Mouse (Mus musculus) embryonic fibroblast, embryonic 13.5 days (primary cell): ENCODE results near the gene Cyb561. TPM values are rescaled to one million over a fixed set of nuclear protein-coding genes. Genes with fewer than 3 reads are reported as not detected.
A peak's percentile ranks its signal among the peaks of the same experiment; 100 is the strongest.

Experiments used
- H3K27ac ChIP-seq: 2 replicates; pipeline ENCODE4 v1.5.1; 2012; ENCODE audit warnings: low read length, control low read depth, inconsistent platforms; ENCODE audit not compliant: insufficient read depth
- H3K4me1 ChIP-seq: 2 replicates; pipeline ENCODE4 v1.6.1; 2011; ENCODE audit warnings: low read length; ENCODE audit not compliant: control insufficient read depth, insufficient read depth
- H3K4me3 ChIP-seq: 2 replicates; pipeline ENCODE4 v1.5.1; 2011; ENCODE audit warnings: mild to moderate bottlenecking, control low read depth, low read length; ENCODE audit not compliant: insufficient read depth
- CTCF ChIP-seq: IDR thresholded peaks from 2 replicates; pipeline ENCODE4 v1.5.1; 2011; ENCODE audit warnings: mild to moderate bottlenecking, control low read depth, low read length, moderate library complexity, borderline replicate concordance; ENCODE audit not compliant: insufficient read depth
- POLR2A ChIP-seq: IDR thresholded peaks from 2 replicates; pipeline ENCODE4 v1.6.1; 2011; ENCODE audit warnings: low read depth, mild to moderate bottlenecking, control low read depth, low read length, moderate library complexity
- polyA plus RNA-seq: library from polyadenylated mRNA; stranded (reverse); fragments of >200 nt; gene quantifications from 2 replicates; pipeline ENCODE4 v1.2.4, GENCODE M21; 2011; ENCODE audit warnings: low read depth; ENCODE audit not compliant: missing spikeins, insufficient read length

The Cyb561 gene
- polyA plus RNA-seq, 1 experiment: 3.4 TPM

DNA sequence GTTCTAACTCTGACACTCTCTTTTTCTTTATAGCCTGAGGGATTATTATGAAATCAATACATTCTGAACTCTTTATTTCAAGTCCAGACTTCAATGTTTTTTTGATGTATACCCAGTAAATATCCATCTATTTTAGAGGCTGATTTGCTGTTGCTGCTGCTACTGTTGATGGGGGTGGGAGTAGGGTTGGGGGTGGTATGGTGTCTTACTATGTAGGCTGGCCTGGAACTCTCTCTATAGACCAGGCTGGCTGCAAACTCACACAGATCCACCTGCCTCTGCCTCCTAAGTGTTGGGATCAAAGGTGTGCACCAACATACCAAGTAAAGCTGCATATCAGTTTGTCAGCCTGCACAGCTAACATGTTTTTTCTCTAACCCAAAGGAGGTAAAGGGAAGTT is 42.0 kb downstream of the Cyb561 start:
- Histone ChIP-seq H3K4me3 (no peak overlapping the region), H3K4me1 (no peaks in the 10 kb centered on the region), H3K27ac (no peak overlapping the region)
- TF ChIP-seq POLR2A (no peak), CTCF (no peak)

GRCm38 (mm10) chr11:105909617-105910016 is 43.5 kb downstream of the Cyb561 start:
- no peak overlapping the region for H3K4me3 ChIP-seq
- H3K27ac ChIP-seq: no peak overlapping the region
- H3K4me1 ChIP-seq: peaks cover 5% of the 10 kb centered on the region
- no peak for TF ChIP-seq POLR2A
- no peak for TF ChIP-seq CTCF

DNA sequence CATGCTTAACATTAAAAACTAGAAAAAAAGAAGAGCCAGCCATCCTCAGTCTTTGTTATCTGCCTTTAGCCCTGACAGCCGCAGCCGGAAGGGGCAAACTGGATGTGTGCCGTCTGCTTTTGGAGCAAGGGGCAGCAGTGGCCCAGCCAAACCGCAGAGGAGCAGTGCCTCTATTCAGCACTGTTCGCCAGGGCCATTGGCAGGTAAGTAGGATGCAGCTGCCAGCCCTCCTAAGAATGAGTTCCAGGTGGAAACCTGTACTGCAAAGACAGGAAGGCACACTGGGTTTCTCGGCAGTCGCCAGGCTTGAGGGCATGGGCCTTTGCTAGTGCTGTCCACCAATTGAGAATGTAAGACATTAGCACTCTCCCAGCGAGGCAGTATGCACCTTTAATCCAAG is 44.2 kb downstream of the Cyb561 start:
- Histone ChIP-seq H3K4me1 (peaks cover 5% of the 10 kb centered on the region), H3K4me3 (no peak overlapping the region), H3K27ac (no peak overlapping the region)
- TF ChIP-seq CTCF: no peak
- no peak for TF ChIP-seq POLR2A

DNA sequence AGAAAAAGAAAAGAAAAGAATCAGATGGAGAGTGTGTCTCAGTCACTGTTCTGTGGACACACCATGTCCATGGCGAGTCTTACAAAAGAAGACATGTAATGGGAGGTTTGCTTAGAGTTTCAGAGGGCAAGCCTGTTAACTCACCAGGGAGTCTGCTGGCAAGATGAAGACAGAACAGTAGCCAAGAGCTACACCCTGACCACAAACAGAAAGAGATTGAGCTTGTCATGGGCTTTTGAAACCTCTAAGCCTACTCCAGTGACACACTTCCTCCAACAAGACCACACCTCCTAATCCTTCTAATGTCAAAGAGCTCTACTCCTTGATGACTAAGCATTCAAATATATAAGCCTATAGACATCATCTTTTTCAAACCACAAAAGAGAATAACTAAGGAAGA is 45.8 kb downstream of the Cyb561 start:
- peaks cover 5% of the 10 kb centered on the region for H3K4me1 ChIP-seq
- no peak for TF ChIP-seq CTCF
- TF ChIP-seq POLR2A: no peak
- H3K27ac ChIP-seq: no peak overlapping the region
- H3K4me3 ChIP-seq: no peak overlapping the region

GRCm38 (mm10) chr11:105905529-105906213 is 47.5 kb downstream of the Cyb561 start:
- peak overlapping the region; percentile 8; the same call in 1 of the 2 replicates for H3K27ac ChIP-seq

DNA sequence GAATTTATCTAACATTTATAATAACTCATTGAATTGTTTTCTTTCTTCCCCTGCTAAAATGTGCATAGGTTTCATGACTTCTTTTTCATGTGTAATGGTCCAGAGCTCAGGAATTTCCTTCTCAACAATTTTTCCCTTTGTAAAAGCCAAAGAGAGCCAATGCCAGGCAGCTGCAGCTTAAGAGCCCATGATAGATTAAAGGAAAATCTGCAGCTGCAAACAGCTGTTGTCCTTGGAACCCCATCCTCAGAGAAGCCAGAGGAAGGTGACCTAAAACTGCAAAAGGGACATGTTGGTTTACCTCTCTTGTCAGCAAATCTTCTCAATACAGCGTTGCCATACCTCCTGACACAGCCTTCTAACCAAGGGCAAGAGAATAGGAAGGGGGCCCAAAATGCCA is 50.2 kb downstream of the Cyb561 start:
- H3K4me1 ChIP-seq: peaks cover 8% of the 10 kb centered on the region
- no peak overlapping the region for H3K27ac ChIP-seq
- TF ChIP-seq POLR2A (no peak), CTCF (no peak)
- H3K4me3 ChIP-seq: no peak overlapping the region

More at GRCm38 (mm10) chr11:105905529-105906213, 47.5 kb downstream of the Cyb561 start:
- Histone ChIP-seq H3K4me1 (peaks cover 8% of the 10 kb centered on the region), H3K4me3 (no peak overlapping the region)
- TF ChIP-seq POLR2A (no peak), CTCF (no peak)

DNA sequence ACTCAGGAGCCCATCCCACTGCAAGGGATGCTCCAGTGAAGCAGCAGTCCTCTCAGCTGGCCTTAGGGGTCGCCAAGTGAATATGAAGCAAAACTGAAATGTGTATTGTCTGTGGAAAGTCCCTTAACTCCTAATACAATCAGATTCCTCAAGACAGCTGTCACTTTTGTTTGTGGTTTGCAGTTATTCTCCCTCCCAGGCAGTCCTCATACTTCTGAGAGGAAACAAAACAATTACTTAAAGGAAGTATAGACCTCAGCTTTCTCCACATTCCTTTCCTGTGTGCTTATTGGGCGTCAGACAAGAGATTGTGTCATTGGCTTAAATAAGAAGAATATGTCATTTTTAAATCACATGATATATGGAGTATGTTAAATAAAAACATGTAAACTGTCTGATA is 51.6 kb downstream of the Cyb561 start:
- Histone ChIP-seq H3K4me1 (peaks cover 8% of the 10 kb centered on the region), H3K27ac (no peak overlapping the region), H3K4me3 (no peak overlapping the region)
- TF ChIP-seq POLR2A: no peak
- no peak for TF ChIP-seq CTCF

DNA sequence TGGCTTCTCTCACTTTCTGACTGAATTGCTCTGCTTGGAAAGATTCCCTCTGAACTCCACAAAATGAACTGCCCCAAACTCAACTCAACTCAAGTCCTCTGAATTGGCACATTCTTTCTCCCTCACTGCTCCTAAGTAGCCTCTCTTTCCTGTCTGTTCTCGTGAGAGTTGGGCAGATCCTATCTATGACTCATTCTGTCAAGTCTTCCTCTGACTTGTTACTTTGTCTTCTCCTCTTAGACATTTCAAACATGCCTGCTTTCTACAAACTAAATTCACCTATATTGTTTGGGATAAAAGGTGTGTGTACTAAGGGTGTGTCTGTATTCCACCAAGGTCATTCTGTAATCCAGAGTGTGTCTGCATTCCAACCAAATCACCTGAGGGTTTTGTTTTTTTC is 54.0 kb downstream of the Cyb561 start:
- H3K4me1 ChIP-seq: peaks cover 2% of the 10 kb centered on the region; the same call in 1 of the 2 replicates
- H3K4me3 ChIP-seq: no peak overlapping the region
- no peak overlapping the region for H3K27ac ChIP-seq
- TF ChIP-seq POLR2A (no peak), CTCF (no peak)

GRCm38 (mm10) chr11:105887281-105887680 is 65.9 kb downstream of the Cyb561 start:
- H3K27ac ChIP-seq: no peak overlapping the region
- TF ChIP-seq CTCF: no peak
- TF ChIP-seq POLR2A: no peak
- no peak overlapping the region for H3K4me3 ChIP-seq
- no peaks in the 10 kb centered on the region for H3K4me1 ChIP-seq

DNA sequence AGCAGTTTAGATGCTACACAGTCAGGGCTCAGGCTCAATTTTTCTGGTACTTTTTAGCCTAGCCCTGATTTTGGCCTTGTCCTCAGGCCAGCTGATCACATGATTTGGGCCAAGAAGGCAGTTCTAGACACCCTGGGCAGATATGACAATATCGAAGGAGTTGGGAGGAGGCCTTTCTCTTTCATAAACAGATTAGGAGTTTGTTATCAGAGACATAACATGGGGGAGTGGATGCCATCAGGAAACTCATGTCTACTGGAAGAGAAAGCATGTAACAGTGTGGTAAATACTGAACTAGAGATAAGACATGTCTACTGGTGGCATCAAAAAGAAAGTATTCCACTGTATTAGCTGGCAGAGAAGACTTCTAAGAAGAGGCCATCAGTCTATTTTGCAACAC is 67.6 kb downstream of the Cyb561 start:
- Histone ChIP-seq H3K27ac (no peak overlapping the region), H3K4me1 (no peaks in the 10 kb centered on the region), H3K4me3 (no peak overlapping the region)
- TF ChIP-seq CTCF (no peak), POLR2A (no peak)

Other genes starting within 250 kb of the Cyb561 start
- gene Ace, start 14.6 kb upstream of the Cyb561 start, polyA plus RNA-seq: 0.57 and 1.3 TPM in 2 replicates
- gene Ace3, start 41.3 kb upstream of the Cyb561 start, polyA plus RNA-seq: not detected in 2 replicates
- gene Kcnh6, start 54.8 kb upstream of the Cyb561 start, polyA plus RNA-seq: not detected in 2 replicates
- 55.8 and 60.0 TPM in 2 replicates for gene Dcaf7, start 83.5 kb upstream of the Cyb561 start, polyA plus RNA-seq
- gene Taco1, start 112.7 kb upstream of the Cyb561 start, polyA plus RNA-seq: 9.5 and 10.3 TPM in 2 replicates
- gene Map3k3, start 131.3 kb upstream of the Cyb561 start, polyA plus RNA-seq: 40.0 and 41.1 TPM in 2 replicates
- gene Gm10840, start 207.5 kb upstream of the Cyb561 start, polyA plus RNA-seq: not detected in 2 replicates
- gene Limd2, start 207.5 kb upstream of the Cyb561 start, polyA plus RNA-seq: 67.2 and 70.6 TPM in 2 replicates
- gene Strada, start 248.8 kb upstream of the Cyb561 start, polyA plus RNA-seq: 22.4 and 24.0 TPM in 2 replicates